Mouse (Mus musculus) intestine, embryonic 15.5 days (tissue): Measurements from ENCODE around the gene Abcc4. TPM values are rescaled to one million over a fixed set of nuclear protein-coding genes. Genes with fewer than 3 reads are reported as not detected.

ENCODE experiments used
- ATAC-seq: fragments of 200-750 bp; cut with Nextera tagmentation; 2 replicates; pipeline ENCODE4 v1.8.0; 2017; ENCODE audit warnings: moderate TSS enrichment, moderate library complexity
- H3K27ac ChIP-seq: fragments of 300-500 bp; sonication (generic); 2 replicates; pipeline ENCODE4 v1.5.1; 2015; ENCODE audit warnings: mild to moderate bottlenecking, inconsistent platforms
- H3K27me3 ChIP-seq: fragments of 300-500 bp; sonication (generic); replicated peaks from 2 replicates; pipeline ENCODE4 v1.6.1; 2015; ENCODE audit warnings: inconsistent platforms
- H3K36me3 ChIP-seq: fragments of 300-500 bp; sonication (generic); 2 replicates; pipeline ENCODE4 v1.6.1; 2015; ENCODE audit warnings: inconsistent platforms
- H3K4me1 ChIP-seq: fragments of 300-500 bp; sonication (generic); replicated peaks from 2 replicates; pipeline ENCODE4 v1.6.1; 2015; ENCODE audit warnings: inconsistent platforms
- H3K4me2 ChIP-seq: fragments of 300-500 bp; sonication (generic); replicated peaks from 2 replicates; pipeline ENCODE4 v1.6.1; 2015; ENCODE audit warnings: mild to moderate bottlenecking, inconsistent platforms
- H3K4me3 ChIP-seq: fragments of 300-500 bp; sonication (generic); replicated peaks from 2 replicates; pipeline ENCODE4 v1.5.1; 2015; ENCODE audit warnings: inconsistent platforms
- H3K9ac ChIP-seq: fragments of 300-500 bp; sonication (generic); 2 replicates; pipeline ENCODE4 v1.6.1; 2015; ENCODE audit warnings: inconsistent platforms
- H3K9me3 ChIP-seq: fragments of 300-500 bp; sonication (generic); 2 replicates; pipeline ENCODE4 v1.6.1; 2016; ENCODE audit warnings: inconsistent platforms
- WGBS: fragments of 180-500 bp; shearing (Covaris S2); methylation state at CpG from one replicate; pipeline ENCODE4 v1.1.7; 2015; 5-methylcytosine and 5-hydroxymethylcytosine counted together
- polyA plus RNA-seq: library from polyadenylated mRNA; unstranded; fragments of >200 nt; fragmentation: Nextera tagmentation; extraction: Ambion mirVana; gene quantifications from 2 replicates; pipeline ENCODE4 v1.2.1, GENCODE M21; 2015

The Abcc4 gene
- polyA plus RNA-seq, 1 experiment from 2014 or later: 2.2 TPM

DNA sequence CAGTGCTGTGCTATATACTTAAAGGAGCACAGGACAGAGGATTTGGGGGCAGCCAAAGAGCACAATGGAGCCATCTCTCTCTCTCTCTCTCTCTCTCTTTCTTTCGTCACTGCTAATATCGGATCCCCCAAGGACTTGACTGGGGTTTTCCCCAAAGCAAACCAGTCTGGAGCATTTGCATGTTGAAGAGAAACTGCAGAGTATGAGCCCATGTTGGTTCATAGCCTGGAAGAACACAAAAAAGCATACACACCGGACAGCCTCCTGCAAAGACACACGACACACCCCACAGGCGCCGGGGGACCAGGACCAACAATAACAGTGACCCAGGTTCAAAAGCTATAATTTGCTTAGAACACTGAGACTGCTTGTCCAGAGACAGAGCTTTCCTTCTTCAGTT lies 14.1 kb downstream of the Abcc4 start:
- ATAC-seq: no peak
- no peak overlapping the region for H3K9ac ChIP-seq
- 79% methylated on average over 6 of the region's 6 CpGs for WGBS
- H3K4me2 ChIP-seq: no peak overlapping the region
- H3K4me3 ChIP-seq: no peak overlapping the region
- no peak overlapping the region for H3K27ac ChIP-seq
- no peaks in the 10 kb centered on the region for H3K36me3 ChIP-seq
- no peaks in the 10 kb centered on the region for H3K27me3 ChIP-seq
- H3K9me3 ChIP-seq: no peaks in the 10 kb centered on the region
- H3K4me1 ChIP-seq: 0 out of 2 replicates have a peak, but pooled peaks cover 4% of the 10 kb centered on the region

- H3K27ac ChIP-seq: no peak overlapping the region
- no peaks in the 10 kb centered on the region for H3K36me3 ChIP-seq
- 91% methylated on average over 5 of the region's 5 CpGs for WGBS
- 0 out of 2 replicates have a peak, but pooled peaks cover 4% of the 10 kb centered on the region for H3K4me1 ChIP-seq
- no peaks in the 10 kb centered on the region for H3K9me3 ChIP-seq
- H3K4me2 ChIP-seq: no peak overlapping the region
- H3K4me3 ChIP-seq: no peak overlapping the region
- no peaks in the 10 kb centered on the region for H3K27me3 ChIP-seq
- no peak overlapping the region for H3K9ac ChIP-seq
- no peak for ATAC-seq
Measured at GRCm38 (mm10) chr14:118691404-118691803, 14.6 kb downstream of the Abcc4 start.

DNA sequence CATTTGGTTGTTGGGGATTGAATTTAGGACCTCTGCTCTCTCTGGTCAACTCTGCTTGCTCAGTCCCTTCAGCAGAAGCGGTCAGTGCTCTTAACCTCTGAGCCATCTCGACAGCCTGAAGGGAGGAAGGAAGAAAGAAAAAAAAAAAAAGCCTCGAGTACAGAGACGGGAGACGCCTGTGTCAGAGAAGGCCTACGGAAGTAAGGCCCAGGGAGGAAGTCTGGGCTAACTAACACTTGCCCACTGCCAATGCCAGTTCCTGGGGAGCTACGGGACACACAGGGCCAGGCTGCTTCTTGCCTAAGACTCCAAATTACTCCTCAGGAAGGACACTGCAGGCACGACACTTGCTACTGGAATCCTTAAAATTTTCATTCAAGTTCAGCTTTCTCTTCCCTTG lies 15.1 kb downstream of the Abcc4 start:
- no peak for ATAC-seq
- H3K4me3 ChIP-seq: no peak overlapping the region
- 55% methylated on average over 8 of the region's 8 CpGs for WGBS
- H3K4me1 ChIP-seq: 0 out of 2 replicates have a peak, but pooled peaks cover 4% of the 10 kb centered on the region
- no peaks in the 10 kb centered on the region for H3K9me3 ChIP-seq
- H3K27ac ChIP-seq: no peak overlapping the region
- no peaks in the 10 kb centered on the region for H3K36me3 ChIP-seq
- no peak overlapping the region for H3K4me2 ChIP-seq
- H3K27me3 ChIP-seq: no peaks in the 10 kb centered on the region
- H3K9ac ChIP-seq: no peak overlapping the region

- Histone ChIP-seq H3K36me3 (no peaks in the 10 kb centered on the region), H3K4me3 (no peak overlapping the region), H3K9me3 (no peaks in the 10 kb centered on the region), H3K4me1 (0 out of 2 replicates have a peak, but pooled peaks cover 4% of the 10 kb centered on the region), H3K9ac (no peak overlapping the region), H3K27ac (no peak overlapping the region), H3K4me2 (no peak overlapping the region), H3K27me3 (no peaks in the 10 kb centered on the region)
- ATAC-seq: no peak
- 76% methylated on average over 10 of the region's 10 CpGs for WGBS
Measured at GRCm38 (mm10) chr14:118690336-118690735, 15.7 kb downstream of the Abcc4 start.

- H3K9ac ChIP-seq: no peak overlapping the region
- no peaks in the 10 kb centered on the region for H3K36me3 ChIP-seq
- H3K4me2 ChIP-seq: no peak overlapping the region
- no peak overlapping the region for H3K27ac ChIP-seq
- H3K9me3 ChIP-seq: no peaks in the 10 kb centered on the region
- no peaks in the 10 kb centered on the region for H3K27me3 ChIP-seq
- H3K4me3 ChIP-seq: no peak overlapping the region
- ATAC-seq: peak; percentile 83
- 0 out of 2 replicates have a peak, but pooled peaks cover 4% of the 10 kb centered on the region for H3K4me1 ChIP-seq
- WGBS: 70% methylated on average over 5 of the region's 5 CpGs
Measured at GRCm38 (mm10) chr14:118688643-118689042, 17.4 kb downstream of the Abcc4 start.

DNA sequence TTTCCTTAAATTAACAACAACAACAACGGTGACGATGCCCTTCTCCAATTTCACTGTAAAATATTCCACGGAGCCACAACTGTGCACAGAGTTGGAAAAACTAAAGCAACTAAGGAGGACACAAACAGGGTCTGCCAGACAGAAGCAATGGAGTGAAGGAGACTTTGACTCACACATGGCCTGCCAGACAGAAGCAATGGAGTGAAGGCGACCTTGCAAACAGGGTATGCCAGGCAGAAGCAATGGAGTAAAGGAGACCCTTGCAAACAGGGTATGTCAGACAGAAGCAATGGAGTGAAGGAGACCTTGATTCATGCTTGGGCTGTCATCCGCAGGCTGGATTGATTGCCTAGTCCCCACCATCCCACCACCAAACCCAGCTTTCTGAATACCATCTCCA lies 19.2 kb downstream of the Abcc4 start:
- H3K27me3 ChIP-seq: no peaks in the 10 kb centered on the region
- H3K4me1 ChIP-seq: 0 out of 2 replicates have a peak, but pooled peaks cover 4% of the 10 kb centered on the region
- no peaks in the 10 kb centered on the region for H3K9me3 ChIP-seq
- WGBS: 81% methylated on average over 5 of the region's 5 CpGs
- no peak for ATAC-seq
- no peak overlapping the region for H3K27ac ChIP-seq
- no peak overlapping the region for H3K4me3 ChIP-seq
- no peak overlapping the region for H3K4me2 ChIP-seq
- no peaks in the 10 kb centered on the region for H3K36me3 ChIP-seq
- H3K9ac ChIP-seq: no peak overlapping the region

GRCm38 (mm10) chr14:118685572-118685971 lies 20.4 kb downstream of the Abcc4 start:
- no peak overlapping the region for H3K4me2 ChIP-seq
- no peak overlapping the region for H3K27ac ChIP-seq
- WGBS: 94% methylated on average over 6 of the region's 6 CpGs
- H3K9ac ChIP-seq: no peak overlapping the region
- no peak overlapping the region for H3K4me3 ChIP-seq
- no peaks in the 10 kb centered on the region for H3K36me3 ChIP-seq
- ATAC-seq: no peak
- 0 out of 2 replicates have a peak, but pooled peaks cover 4% of the 10 kb centered on the region for H3K4me1 ChIP-seq
- H3K27me3 ChIP-seq: no peaks in the 10 kb centered on the region
- no peaks in the 10 kb centered on the region for H3K9me3 ChIP-seq

GRCm38 (mm10) chr14:118682339-118683034 lies 23.5 kb downstream of the Abcc4 start:
- Histone ChIP-seq H3K9ac (no peak overlapping the region), H3K4me1 (no peaks in the 10 kb centered on the region), H3K9me3 (no peaks in the 10 kb centered on the region), H3K36me3 (no peaks in the 10 kb centered on the region), H3K27ac (no peak overlapping the region), H3K4me2 (no peak overlapping the region), H3K27me3 (no peaks in the 10 kb centered on the region), H3K4me3 (no peak overlapping the region)
- 76% methylated on average over 10 of the region's 10 CpGs for WGBS
- peak; percentile 42 for ATAC-seq

DNA sequence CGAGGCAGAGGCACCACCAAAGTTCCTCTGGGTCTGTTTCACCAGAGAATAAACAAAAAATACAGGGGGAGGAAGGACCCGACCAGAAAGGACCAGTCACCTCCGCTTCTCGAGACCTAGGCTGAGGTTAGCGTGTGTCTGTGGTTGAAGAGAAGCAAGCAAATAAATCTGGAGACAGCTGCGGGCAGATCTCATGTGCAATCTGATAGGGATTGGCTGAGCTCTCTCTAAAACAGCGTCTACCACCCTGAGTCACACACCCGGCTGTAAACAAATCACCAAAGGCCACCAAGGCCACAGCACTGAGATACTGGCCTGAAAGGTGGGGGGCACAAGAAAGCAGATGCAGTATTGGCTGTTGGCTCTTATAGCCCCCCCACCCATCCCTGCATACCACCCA lies 24.9 kb downstream of the Abcc4 start:
- no peaks in the 10 kb centered on the region for H3K9me3 ChIP-seq
- H3K9ac ChIP-seq: no peak overlapping the region

GRCm38 (mm10) chr14:118678279-118678985 lies 27.6 kb downstream of the Abcc4 start:
- H3K27ac ChIP-seq: no peak overlapping the region
- no peaks in the 10 kb centered on the region for H3K9me3 ChIP-seq
- no peaks in the 10 kb centered on the region for H3K4me1 ChIP-seq
- H3K27me3 ChIP-seq: no peaks in the 10 kb centered on the region
- H3K4me2 ChIP-seq: no peak overlapping the region
- no peak overlapping the region for H3K9ac ChIP-seq
- WGBS: 82% methylated on average over 9 of the region's 9 CpGs
- H3K4me3 ChIP-seq: no peak overlapping the region
- no peaks in the 10 kb centered on the region for H3K36me3 ChIP-seq
- ATAC-seq: peak; percentile 68

More for the DNA sequence above, 24.9 kb downstream of the Abcc4 start:
- Histone ChIP-seq H3K4me2 (no peak overlapping the region), H3K27ac (no peak overlapping the region), H3K4me3 (no peak overlapping the region), H3K27me3 (no peaks in the 10 kb centered on the region), H3K4me1 (no peaks in the 10 kb centered on the region), H3K36me3 (no peaks in the 10 kb centered on the region)
- 26% methylated on average over 8 of the region's 8 CpGs for WGBS
- no peak for ATAC-seq

DNA sequence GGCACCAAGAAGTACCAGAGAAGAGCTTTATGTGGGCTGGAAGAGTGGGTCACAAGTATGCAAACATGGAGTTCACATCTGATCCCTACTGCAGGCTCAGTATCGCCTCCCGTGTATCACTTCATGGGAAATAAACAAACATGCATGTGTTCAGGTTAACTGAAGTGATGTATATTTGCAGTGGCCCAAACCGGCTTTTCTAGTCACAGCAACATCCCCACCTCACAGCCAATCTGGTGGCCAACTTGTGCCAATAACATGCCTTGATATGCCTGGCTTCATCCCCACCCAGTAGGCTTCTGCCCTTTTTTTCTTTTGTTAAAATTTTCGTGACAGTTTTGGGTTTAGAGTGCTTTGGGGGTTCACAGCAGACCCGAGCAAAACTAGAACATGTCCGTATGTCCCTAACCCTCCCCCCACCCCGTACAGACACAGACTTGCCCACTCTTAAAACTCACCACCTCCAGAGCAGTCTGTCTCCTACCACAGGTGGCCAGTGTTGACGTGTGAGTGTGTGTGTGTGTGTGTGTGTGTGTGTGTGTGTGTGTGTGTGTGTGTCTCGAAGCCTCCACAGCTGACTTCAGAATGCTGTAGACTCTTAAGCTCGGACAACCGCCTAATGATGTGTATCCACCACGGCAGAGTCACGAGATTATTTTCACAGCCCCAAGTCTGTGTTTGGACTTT lies 29.6 kb downstream of the Abcc4 start:
- WGBS: 64% methylated on average over 13 of the region's 13 CpGs
- H3K4me2 ChIP-seq: no peak overlapping the region
- H3K27ac ChIP-seq: no peak overlapping the region
- no peaks in the 10 kb centered on the region for H3K4me1 ChIP-seq
- no peak overlapping the region for H3K4me3 ChIP-seq
- H3K36me3 ChIP-seq: no peaks in the 10 kb centered on the region
- ATAC-seq: no peak
- no peak overlapping the region for H3K9ac ChIP-seq
- no peaks in the 10 kb centered on the region for H3K27me3 ChIP-seq
- H3K9me3 ChIP-seq: no peaks in the 10 kb centered on the region

DNA sequence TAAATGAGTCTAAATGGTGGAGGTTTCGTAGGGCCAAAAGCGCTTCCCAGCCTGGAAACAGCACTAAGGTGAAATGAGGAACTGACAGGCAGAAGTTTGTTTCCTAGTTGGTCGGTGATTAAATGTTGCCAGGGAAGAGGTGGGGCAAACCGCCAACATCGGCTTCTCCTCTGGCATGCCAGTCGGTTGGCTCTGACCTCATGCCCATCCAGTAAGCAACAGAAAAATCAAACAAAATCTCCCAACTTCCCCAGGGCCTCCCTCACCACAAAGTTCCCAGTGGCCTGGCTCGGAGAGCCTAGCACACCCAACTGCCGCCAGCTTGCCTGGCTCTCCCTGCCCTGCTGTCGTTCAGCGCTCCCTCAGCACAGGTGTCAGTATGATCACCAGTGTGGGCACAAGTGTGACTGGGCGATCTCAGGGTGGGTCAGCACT lies 31.3 kb downstream of the Abcc4 start:
- no peaks in the 10 kb centered on the region for H3K4me1 ChIP-seq
- H3K4me2 ChIP-seq: no peak overlapping the region
- no peaks in the 10 kb centered on the region for H3K36me3 ChIP-seq
- no peaks in the 10 kb centered on the region for H3K9me3 ChIP-seq
- no peaks in the 10 kb centered on the region for H3K27me3 ChIP-seq
- H3K9ac ChIP-seq: no peak overlapping the region
- no peak overlapping the region for H3K4me3 ChIP-seq
- no peak overlapping the region for H3K27ac ChIP-seq
- ATAC-seq: no peak
- WGBS: 76% methylated on average over 11 of the region's 11 CpGs
